Mouse (Mus musculus): Measurements from ENCODE around the gene Wdr1. TPM values are rescaled to one million over a fixed set of nuclear protein-coding genes. Genes with fewer than 3 reads are reported as not detected.

Wdr1 gene
- total and polyA plus RNA-seq, 2 experiments from 2014 or later = 174 to 245 TPM

- no peaks in the 10 kb centered on the region for H3K4me1 ChIP-seq (ENCODE audit: insufficient read depth, low read length)
- H3K4me3 ChIP-seq (ENCODE audit: low read length) = no peak overlapping the region
- ATAC-seq = peak; percentile 87
- H3K27me3 ChIP-seq (ENCODE audit: insufficient read depth, low read length) = no peaks in the 10 kb centered on the region
- H3K4me2 ChIP-seq (ENCODE audit: low read depth, low read length) = no peak overlapping the region
- no peak overlapping the region for H3K27ac ChIP-seq
- peak; percentile 71 for DNase-seq (ENCODE audit: low spot score)
- WGBS = 30% methylated on average over 6 of the region's 6 CpGs
- no peak overlapping the region for H3K9ac ChIP-seq (replicated peaks; ENCODE audit: low read length)
- H3K36me3 ChIP-seq (ENCODE audit: insufficient read depth, low read length) = no peaks in the 10 kb centered on the region
- TF ChIP-seq CTCF (IDR thresholded peaks at IDR 0.05; ENCODE audit: low read depth) = peak; percentile 84
- H3K9me3 ChIP-seq (ENCODE audit: low read length) = no peaks in the 10 kb centered on the region
These were observed 17.7 kb upstream of the Wdr1 start for GRCm38 (mm10) chr5:38580703-38581102.

- TF ChIP-seq CTCF (IDR thresholded peaks at IDR 0.05; ENCODE audit: low read depth) = peak; percentile 42
- H3K27me3 ChIP-seq (ENCODE audit: insufficient read depth, low read length) = no peaks in the 10 kb centered on the region
- no peak overlapping the region for H3K27ac ChIP-seq
- ATAC-seq (no peak), DNase-seq (ENCODE audit: low spot score) (peak; percentile 33)
- no peaks in the 10 kb centered on the region for H3K9me3 ChIP-seq (ENCODE audit: low read length)
- no peak overlapping the region for H3K9ac ChIP-seq (replicated peaks; ENCODE audit: low read length)
- no peak overlapping the region for H3K4me2 ChIP-seq (ENCODE audit: low read depth, low read length)
- 77% methylated on average over 2 of the region's 2 CpGs for WGBS
- H3K4me3 ChIP-seq (ENCODE audit: low read length) = no peak overlapping the region
- H3K4me1 ChIP-seq (ENCODE audit: insufficient read depth, low read length) = no peaks in the 10 kb centered on the region
- H3K36me3 ChIP-seq (ENCODE audit: insufficient read depth, low read length) = no peaks in the 10 kb centered on the region
These were observed 7.9 kb upstream of the Wdr1 start for GRCm38 (mm10) chr5:38570876-38571275.

GRCm38 (mm10) chr5:38568652-38569051 lies 5.6 kb upstream of the Wdr1 start:
- Histone ChIP-seq H3K4me1 (ENCODE audit: insufficient read depth, low read length) (no peaks in the 10 kb centered on the region), H3K27ac (no peak overlapping the region), H3K9me3 (ENCODE audit: low read length) (no peaks in the 10 kb centered on the region), H3K4me2 (ENCODE audit: low read depth, low read length) (no peak overlapping the region), H3K27me3 (ENCODE audit: insufficient read depth, low read length) (no peaks in the 10 kb centered on the region), H3K4me3 (ENCODE audit: low read length) (no peak overlapping the region), H3K9ac (replicated peaks; ENCODE audit: low read length) (no peak overlapping the region), H3K36me3 (ENCODE audit: insufficient read depth, low read length) (no peaks in the 10 kb centered on the region)
- DNase-seq (ENCODE audit: low spot score) (no peak), ATAC-seq (no peak)
- TF ChIP-seq CTCF (IDR thresholded peaks at IDR 0.05; ENCODE audit: low read depth) = no peak

- no peaks in the 10 kb centered on the region for H3K36me3 ChIP-seq (ENCODE audit: insufficient read depth, low read length)
- H3K27me3 ChIP-seq (ENCODE audit: insufficient read depth, low read length) = no peaks in the 10 kb centered on the region
- no peak overlapping the region for H3K9ac ChIP-seq (replicated peaks; ENCODE audit: low read length)
- WGBS = 78% methylated on average over 6 of the region's 6 CpGs
- no peak overlapping the region for H3K4me2 ChIP-seq (ENCODE audit: low read depth, low read length)
- no peak for ATAC-seq
- TF ChIP-seq CTCF (IDR thresholded peaks at IDR 0.05; ENCODE audit: low read depth) = no peak
- H3K4me3 ChIP-seq (ENCODE audit: low read length) = no peak overlapping the region
- H3K4me1 ChIP-seq (ENCODE audit: insufficient read depth, low read length) = peaks cover 10% of the 10 kb centered on the region
- no peak overlapping the region for H3K27ac ChIP-seq
- H3K9me3 ChIP-seq (ENCODE audit: low read length) = no peaks in the 10 kb centered on the region
- no peak for DNase-seq (ENCODE audit: low spot score)
These were observed 1.8 kb upstream of the Wdr1 start for GRCm38 (mm10) chr5:38564831-38565230.

- TF ChIP-seq CTCF (IDR thresholded peaks at IDR 0.05; ENCODE audit: low read depth) = no peak
- Histone ChIP-seq H3K27me3 (ENCODE audit: insufficient read depth, low read length) (no peaks in the 10 kb centered on the region), H3K4me1 (ENCODE audit: insufficient read depth, low read length) (peaks cover 11% of the 10 kb centered on the region), H3K4me2 (ENCODE audit: low read depth, low read length) (peak overlapping the region; percentile 88), H3K36me3 (ENCODE audit: insufficient read depth, low read length) (peaks cover 10% of the 10 kb centered on the region), H3K4me3 (ENCODE audit: low read length) (peak overlapping the region; percentile 70), H3K9ac (replicated peaks; ENCODE audit: low read length) (peak overlapping the region; percentile 85), H3K27ac (peak overlapping the region; percentile 83), H3K9me3 (ENCODE audit: low read length) (no peaks in the 10 kb centered on the region)
- 0% methylated on average over 72 of the region's 79 CpGs for WGBS
- ATAC-seq (peak; percentile 97), DNase-seq (ENCODE audit: low spot score) (peak; percentile 98)
These were observed 1.5 kb downstream of the Wdr1 start for GRCm38 (mm10) chr5:38561426-38562024.

GRCm38 (mm10) chr5:38560586-38561425 lies 2.2 kb downstream of the Wdr1 start:
- ATAC-seq (peak; percentile 30), DNase-seq (ENCODE audit: low spot score) (peak; percentile 36)
- no peaks in the 10 kb centered on the region for H3K27me3 ChIP-seq (ENCODE audit: insufficient read depth, low read length)
- H3K9me3 ChIP-seq (ENCODE audit: low read length) = no peaks in the 10 kb centered on the region
- peak overlapping the region; percentile 70 for H3K4me3 ChIP-seq (ENCODE audit: low read length)
- peaks cover 10% of the 10 kb centered on the region for H3K36me3 ChIP-seq (ENCODE audit: insufficient read depth, low read length)
- peaks cover 11% of the 10 kb centered on the region for H3K4me1 ChIP-seq (ENCODE audit: insufficient read depth, low read length)
- H3K27ac ChIP-seq = peak overlapping the region; percentile 83
- TF ChIP-seq CTCF (IDR thresholded peaks at IDR 0.05; ENCODE audit: low read depth) = no peak
- peak overlapping the region; percentile 88 for H3K4me2 ChIP-seq (ENCODE audit: low read depth, low read length)
- peak overlapping the region; percentile 85 for H3K9ac ChIP-seq (replicated peaks; ENCODE audit: low read length)
- under 1% methylated on average over 27 of the region's 41 CpGs for WGBS

GRCm38 (mm10) chr5:38558831-38559230 lies 4.2 kb downstream of the Wdr1 start:
- WGBS = 76% methylated on average over 5 of the region's 5 CpGs
- no peaks in the 10 kb centered on the region for H3K27me3 ChIP-seq (ENCODE audit: insufficient read depth, low read length)

More at GRCm38 (mm10) chr5:38558831-38559230, 4.2 kb downstream of the Wdr1 start:
- no peaks in the 10 kb centered on the region for H3K9me3 ChIP-seq (ENCODE audit: low read length)
- peaks cover 15% of the 10 kb centered on the region for H3K4me1 ChIP-seq (ENCODE audit: insufficient read depth, low read length)
- no peak overlapping the region for H3K4me3 ChIP-seq (ENCODE audit: low read length)
- no peak for ATAC-seq
- H3K27ac ChIP-seq = no peak overlapping the region
- H3K4me2 ChIP-seq (ENCODE audit: low read depth, low read length) = no peak overlapping the region
- TF ChIP-seq CTCF (IDR thresholded peaks at IDR 0.05; ENCODE audit: low read depth) = no peak
- H3K36me3 ChIP-seq (ENCODE audit: insufficient read depth, low read length) = peaks cover 16% of the 10 kb centered on the region
- H3K9ac ChIP-seq (replicated peaks; ENCODE audit: low read length) = no peak overlapping the region
- DNase-seq (ENCODE audit: low spot score) = no peak
